Mouse (Mus musculus) layer of hippocampus, postnatal 25 days (tissue): ENCODE data around the gene Vegfa. TPM values are rescaled to one million over a fixed set of nuclear protein-coding genes. Genes with fewer than 3 reads are reported as not detected.
"Not testable (repeated sequence)": the region's sequence is repeated elsewhere in the genome, so short reads cannot be mapped to it uniquely, and the experiment has no call there.

Experiments
- DNase-seq, 2 experiments: peaks; one replicate each; pipeline ENCODE4 v3.0.0; 2022; ENCODE audit warnings: mixed read lengths in 2 of 2, low spot score in 1 of 2; ENCODE audit errors: extremely low spot score in 1 of 2
- total RNA-seq, 2 experiments: library from RNA; stranded (reverse); gene quantifications; 2 replicates each; pipeline ENCODE4 v1.2.3; 2021

Gene Vegfa
- total RNA-seq, 2 experiments from 2014 or later: 56.3 to 62.8 TPM

DNA sequence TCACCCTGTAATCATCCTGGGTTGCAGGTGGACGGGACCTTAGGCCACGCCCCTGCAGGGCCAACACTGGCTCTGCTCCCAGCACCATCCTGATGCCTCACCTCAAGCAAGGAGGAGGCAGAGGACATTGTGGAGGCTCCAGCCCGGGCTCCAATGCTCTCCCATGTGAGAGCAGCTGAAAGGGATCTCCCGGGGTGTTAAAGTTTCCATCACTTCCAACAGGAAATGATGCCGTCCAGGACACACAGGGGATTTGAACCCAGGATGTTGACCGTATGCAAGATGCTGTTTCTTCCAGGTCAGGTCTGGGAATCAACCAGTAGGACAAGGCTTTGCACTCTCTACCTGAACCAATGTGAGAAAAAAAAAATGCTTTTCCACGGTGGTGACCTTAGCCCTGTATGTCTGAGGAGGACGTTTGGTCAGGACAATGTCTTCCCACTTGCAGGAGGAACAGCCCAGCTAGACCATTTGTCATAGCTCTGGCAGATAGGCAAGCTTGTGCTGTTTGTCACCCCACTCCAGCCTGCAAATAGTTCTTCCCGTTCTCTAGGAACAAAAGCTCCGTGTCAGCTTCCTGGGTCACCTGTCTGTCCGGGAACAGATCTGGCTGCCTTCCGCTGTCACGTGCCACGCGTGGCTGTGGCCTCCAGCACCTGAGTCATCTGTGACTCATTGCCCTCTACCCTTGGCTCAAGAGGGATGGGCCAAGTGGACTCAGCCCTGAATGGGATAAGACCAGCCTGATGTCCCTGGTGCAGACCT, 28.3 kb downstream of the Vegfa start:
- DNase-seq: no peak

DNA sequence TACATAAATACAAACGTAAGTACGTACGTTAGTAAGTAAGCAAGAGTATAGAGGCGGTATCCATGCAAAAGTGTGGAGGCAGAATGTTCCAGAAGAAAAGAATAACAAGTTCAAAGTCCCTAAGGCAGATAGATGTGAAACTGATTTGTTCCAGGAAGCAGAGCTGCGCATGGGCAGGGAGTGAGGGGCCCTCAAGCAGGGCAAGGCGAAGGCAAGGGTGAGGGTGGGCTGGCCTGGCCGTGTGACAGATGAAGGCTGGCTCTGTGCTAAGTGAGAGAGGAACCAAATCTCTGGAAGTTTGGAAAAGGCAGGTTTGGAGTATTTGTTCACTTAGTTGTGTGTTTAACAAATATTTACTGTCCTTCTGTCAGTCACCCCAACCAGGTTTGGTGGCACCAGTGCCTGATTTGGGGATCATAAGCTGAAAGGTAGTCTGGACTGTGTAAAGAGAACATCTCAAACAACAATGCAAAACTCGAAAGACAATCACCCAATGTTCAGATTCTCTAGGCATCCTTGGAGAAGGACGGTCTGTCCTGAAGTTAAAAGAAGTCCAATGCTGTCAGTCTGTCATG, 32.7 kb downstream of the Vegfa start:
- no peak for DNase-seq

DNA sequence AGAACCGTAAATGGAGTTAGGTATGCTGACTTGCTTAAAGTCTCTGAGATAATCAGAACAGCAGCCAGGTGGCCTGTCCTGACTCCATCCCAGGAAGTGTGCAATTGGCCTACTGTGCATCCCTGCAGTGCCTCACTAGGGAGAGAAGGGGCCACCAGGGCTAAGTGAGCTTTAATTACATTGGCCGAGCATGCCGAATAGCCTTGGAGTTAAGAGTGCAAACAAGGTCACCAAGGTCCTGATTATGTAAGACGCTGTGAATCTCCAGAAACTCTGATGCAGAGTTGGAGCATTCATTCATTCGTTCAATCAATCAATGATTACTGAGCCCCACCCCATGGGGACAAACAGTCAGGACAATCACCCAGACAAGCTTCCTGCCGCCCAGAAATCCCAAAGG, 33.8 kb downstream of the Vegfa start:
- DNase-seq: no peak

DNA sequence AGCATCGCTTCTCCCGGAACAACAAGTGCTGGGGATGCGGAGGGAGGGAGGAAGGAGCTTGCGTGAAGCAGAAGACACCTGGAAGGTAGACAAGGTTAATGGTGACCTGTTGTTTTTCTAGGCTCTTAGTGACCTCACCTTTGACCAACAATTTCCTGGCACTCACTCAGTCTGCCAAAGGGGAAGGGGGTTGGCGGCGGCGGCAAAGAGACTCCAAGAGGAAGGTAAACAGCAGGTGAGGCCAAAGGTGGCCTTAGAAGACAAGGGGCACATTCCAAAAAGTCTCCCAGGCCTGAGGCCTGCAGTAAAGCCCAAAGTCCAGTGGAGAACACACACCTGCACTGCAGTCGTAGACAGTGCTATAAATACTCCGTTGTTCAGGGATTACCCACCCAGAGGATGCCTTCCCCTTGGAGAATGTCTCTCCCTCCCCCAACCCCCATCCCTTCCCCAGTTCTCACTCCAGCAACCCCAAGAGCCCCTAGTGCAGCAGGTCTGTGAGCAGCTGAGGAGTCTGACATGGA, 35.2 kb downstream of the Vegfa start:
- DNase-seq: no peak

DNA sequence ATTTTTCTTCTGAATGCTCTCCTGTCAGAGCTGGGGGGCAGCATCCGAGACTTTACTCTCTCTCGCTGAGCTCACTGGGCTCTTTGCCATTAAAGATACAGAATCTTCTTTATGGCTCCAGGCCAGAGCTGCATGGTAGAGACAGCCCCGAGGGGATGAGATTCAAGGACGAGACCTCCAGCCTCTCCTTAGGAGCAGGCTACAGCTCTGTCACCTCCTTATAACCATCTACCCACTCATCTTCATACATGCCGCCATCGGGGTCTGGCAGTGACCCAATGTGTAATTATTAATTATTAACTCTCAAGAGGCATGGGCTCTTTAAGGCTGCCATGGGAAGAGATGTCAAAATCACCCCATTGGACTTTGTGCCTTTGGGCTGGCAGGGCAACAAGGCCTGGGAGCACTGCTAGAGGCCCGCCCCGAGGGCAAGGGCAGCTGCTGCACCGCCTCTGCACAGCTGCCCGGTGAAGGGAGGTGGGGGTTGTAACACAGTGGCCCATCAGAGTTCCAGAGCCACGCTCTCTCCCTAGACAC, 37.8 kb downstream of the Vegfa start:
- no peak for DNase-seq

DNA sequence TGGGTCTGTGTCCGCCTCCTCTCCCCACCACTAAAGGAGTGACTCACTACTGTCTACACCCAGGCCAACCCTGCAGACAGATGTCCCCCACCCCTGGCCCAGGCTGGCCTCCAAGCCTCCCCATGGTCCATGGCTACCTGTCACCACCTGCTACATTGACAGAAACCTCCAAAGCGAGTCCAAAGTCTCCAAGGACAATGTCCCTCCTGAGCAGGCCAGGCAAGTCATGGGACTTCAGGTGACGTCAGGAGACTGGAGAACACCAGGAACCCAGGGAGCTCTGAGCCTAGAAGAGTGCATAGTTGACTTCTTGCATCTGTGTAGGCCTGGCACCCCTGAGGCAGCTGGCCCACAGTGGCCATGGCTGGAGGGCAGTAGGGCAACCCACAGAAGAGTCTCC, 45.3 kb downstream of the Vegfa start:
- DNase-seq: no peak

DNA sequence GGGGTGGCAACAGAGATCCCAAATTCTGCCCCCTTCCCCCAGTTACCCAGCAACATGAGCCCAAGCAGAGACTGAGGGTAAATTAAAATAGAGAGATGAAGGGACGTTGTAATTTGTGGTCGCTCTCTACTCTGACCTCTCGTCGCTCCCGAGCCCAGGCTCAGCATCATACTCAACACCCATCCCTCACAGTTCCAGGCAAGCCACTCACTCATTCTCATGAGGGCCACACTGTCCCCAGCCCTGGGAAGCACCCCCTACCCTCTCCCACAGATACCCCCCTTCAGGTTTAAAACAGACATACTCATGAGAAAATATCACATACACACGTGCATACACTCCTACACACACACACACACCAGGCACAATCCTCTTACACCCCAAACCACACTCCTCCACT, 45.8 kb downstream of the Vegfa start:
- DNase-seq: no peak

DNA sequence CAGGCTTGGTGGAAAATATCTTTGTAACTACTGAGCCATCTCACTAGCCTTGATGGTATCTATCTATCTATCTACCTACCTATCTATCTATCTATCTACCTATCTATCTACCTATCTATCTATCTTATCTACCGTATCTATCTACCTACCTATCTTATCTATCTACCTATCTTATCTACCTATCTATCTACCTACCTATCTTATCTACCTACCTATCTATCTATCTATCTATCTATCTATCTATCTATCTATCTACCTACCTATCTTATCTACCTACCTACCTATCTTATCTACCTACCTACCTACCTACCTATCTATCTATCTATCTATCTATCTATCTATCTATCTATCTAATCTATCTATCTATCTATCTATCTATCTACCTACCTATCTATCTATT, 49.0 kb downstream of the Vegfa start:
- not testable (repeated sequence) for DNase-seq

DNA sequence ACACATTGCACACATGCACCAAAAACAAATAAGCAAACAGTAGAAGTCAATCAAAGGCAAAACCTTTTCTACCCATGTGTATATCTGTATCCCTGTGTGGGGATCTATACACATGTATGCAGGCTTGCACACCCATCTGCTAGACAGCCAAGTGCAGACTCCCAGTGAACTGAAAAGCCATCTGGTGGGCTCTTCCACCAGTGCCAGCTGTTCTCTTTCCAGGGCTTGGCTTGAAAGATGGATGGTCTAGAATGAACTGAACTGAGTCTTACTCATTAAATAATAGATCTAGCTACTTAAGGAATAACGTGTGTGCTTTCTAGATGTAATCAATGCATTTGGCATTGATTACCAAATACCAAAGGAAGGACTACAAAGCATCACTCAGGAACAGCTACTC, 50.3 kb downstream of the Vegfa start:
- no peak for DNase-seq

DNA sequence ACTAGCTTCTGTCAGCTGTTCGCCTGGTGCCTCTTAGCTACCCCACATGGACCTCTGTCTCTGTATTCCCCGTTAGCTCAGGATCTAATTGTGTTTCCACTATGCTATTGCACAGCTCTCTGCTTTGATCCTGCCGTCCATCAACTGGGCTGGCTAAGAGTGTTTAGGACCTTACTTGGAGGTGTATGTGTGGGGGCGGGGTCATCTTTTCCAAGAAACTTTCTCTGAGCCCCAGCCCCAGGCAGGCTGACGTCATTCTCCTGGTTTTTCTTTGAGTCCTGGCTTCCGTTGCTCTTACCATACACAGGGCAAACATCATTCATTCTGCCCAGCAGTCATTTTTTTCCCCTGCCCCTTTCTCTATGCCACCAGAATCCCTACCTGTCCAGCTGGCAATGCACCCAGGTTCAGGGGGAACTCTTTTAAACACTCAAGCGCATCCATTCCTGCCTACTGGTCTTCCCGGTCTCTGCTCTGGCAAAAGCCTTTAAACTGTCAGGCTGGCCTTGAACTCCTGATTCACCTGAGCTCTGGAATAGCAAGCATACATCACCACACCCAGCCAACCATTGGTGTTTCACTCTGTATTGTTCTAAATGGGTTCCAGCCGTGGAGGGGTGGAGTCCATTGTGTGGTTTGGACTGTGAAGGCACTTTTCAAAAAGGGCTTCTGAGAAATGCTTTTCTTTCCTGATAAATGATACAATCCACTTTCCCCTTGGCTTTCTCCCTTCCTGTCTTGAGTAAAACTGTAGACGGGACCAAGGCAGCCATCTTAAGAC, 53.0 kb downstream of the Vegfa start:
- no peak for DNase-seq

DNA sequence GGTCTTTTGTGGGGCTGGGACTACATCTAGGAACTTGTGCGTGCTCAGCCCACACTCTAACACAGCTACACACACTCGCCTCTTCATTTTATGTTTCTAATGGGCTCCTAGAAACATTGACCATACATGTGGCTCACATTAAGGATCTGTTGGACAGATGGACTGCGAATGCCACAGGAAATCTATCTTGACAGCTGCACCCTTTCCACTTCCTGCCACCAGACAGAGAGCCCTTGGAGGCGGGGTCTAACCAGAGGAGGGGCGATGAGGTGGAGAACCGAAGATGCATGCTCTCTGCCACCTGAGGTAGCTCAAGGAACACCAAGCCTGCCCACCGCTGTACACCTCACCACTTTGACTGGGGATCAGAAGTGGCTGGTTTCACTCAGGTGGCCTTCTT, 57.7 kb downstream of the Vegfa start:
- DNase-seq: no peak

DNA sequence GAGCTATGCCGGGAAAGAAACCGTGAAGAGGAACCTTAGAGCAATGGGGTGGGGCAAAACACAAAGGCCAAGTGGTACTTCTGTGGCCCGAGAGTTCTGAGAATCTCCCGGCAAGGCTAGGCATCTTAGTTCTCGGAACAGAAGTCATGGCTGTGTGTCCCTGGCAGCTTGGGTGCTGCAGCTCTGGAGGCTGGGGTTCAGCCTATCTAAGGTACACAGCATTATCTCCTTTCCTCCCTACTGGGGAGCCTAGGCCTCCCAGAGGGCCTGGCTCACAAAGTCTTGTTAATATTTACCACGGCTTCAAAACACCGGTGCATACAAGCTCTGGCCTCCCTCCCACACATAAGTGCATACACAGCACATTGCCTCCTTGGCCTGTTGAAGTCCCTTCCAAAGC, 59.0 kb downstream of the Vegfa start:
- no peak for DNase-seq

DNA sequence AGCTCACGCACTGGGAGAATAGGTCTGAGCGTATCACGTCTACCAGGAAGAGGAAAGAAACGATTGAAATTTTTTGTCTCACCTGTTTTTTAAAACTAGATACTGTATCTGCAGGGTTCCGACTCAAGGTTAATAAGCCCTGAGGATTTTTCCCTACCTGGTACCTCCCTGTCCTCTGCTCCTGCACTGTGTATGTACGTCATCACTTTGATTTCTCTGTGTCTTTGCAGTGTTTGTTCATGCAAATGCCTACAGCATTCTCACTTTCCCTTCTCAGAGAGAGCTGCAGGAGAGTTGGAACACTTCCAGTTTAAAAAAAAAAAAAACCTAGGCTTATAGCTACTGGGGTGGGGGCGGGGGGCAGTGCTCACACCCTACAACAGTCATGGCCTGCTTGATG, 59.8 kb downstream of the Vegfa start:
- DNase-seq: no peak

DNA sequence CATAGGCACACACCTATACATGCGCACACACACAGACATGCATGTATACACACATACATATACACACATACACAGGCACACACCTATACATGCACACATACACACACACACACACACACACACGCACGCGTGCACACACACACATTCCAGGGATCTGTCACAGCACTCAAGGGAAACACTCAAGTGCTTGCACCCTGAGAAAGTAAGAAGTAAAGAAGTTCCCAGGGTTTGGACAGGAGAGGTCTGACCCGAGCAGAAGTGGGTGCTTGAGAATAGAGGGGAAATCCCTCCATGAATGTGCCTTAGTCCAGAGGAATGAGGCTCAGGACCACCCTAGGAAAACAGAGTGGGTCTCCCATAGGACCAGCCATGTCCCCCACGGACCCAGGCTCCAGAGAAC, 60.4 kb downstream of the Vegfa start:
- DNase-seq: no peak

DNA sequence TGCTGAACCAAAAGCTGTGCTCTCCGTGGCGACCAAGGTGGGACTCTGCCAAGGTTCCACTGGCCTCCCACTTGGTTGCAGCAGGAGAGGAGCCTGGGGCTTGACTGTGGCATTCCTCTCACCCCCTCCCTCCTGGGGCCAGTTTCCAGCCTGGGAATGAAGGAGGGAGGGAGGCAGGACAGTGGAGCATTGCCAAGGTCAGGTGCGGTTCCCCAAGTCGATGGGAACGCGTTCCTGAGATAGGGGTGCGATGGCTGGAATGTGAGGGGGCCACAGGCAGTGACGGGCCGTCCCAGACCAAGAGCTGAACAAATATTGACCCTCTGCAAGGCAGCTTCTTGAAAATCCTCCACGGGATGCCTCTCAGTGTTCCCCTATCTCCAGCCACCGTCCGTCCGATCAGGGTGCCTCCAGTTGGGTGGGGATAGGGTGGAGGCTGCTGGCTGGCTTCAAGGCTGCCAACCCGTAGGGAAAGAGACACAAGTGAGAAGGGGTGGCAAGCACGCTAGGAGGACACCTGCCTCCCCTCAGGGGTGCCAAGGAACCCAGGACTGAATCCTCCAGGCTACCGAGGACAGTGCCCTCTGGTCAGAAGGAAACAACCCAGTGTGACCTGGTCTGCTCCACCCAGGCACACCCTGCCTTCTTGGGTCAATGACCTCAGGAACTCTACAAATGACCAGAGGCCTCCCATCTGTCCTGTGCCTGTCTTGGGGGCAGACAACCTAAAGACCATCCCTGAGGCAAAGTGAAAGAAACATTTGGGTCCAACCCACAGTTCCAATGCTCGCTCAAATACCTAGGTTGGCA, 61.2 kb downstream of the Vegfa start:
- no peak for DNase-seq

DNA sequence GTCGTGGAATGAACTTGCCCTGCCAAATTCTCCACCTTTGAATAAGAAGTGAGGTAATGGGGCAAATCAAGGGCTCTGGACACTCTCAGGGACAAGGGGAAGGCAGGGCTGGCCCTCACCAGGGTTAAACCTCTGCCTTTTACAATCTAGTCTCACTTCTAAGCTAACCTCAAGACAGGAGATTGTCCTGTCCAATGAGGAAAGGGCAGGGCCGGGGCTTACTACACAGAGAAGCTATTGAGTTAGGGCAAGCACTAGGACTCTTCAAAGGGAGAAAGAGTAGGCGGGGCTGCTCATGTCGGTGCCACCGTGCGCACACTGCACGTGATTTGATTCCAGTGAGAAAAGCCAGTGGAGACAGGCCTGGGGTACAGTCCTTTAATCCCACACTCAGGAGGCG, 62.6 kb downstream of the Vegfa start:
- no peak for DNase-seq

DNA sequence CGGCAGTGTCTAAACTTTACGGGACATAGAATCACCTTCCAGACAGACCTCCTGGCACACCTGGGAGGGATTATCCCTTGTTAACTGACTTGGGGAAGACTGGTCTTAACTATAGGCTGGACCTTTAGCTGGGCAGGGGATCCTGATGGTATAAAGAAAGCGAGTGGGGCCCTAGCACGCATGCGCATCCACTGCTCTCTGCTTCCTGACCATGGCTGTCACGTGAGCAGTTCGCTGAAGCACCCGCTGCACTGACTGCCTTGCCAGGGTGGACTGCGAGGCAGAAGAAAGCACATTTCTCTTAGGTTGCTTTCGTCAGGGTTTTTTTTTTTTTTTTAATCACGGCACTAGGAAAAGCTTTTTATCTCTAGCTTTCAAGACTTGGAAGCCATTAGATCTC, 63.8 kb downstream of the Vegfa start:
- DNase-seq: no peak
